Mouse (Mus musculus) heart, postnatal 14 days (tissue): ENCODE measurements at regions not wholly inside any gene's neighbourhood (a gene's known extent, or its start where the extent isn't known, plus 50 kb on each side); places are given as distances from the start of the nearest gene placed in this dataset.

Experiments used
- DNase-seq, 2 experiments: peaks; one replicate each; pipeline ENCODE4 v3.0.0; 2021 to 2022
- intact Hi-C: fragments of 180-260 bp; cut with DNase I; formaldehyde crosslinking; loops from one replicate; pipeline ENCODE4 v1.15.1; 2025

GRCm38 (mm10) chr13:83201931-83202671 is 301.7 kb upstream of the Mef2c start:
- intact Hi-C loops = no loop called here
- DNase-seq = no peak

DNA sequence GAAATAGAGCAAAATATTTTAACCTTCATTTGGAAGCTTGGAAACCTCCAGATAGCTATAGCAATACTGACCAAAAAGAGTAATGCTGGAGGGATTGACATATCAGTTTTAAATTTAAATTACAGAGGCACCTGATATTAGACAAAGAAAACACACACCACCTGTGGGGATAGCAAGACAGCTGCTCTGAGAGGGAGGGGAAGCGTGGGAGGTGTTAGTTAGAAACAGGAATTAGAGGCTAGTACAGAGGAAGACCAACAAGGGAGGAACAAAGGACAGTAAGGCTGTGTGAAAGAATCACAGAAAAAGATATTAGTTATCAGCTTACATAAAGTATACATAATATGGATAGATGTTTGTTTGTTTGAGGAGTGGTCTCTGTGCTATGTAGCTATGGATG is 297.2 kb upstream of the Mef2c start:
- intact Hi-C loops = no loop called here
- no peak for DNase-seq

DNA sequence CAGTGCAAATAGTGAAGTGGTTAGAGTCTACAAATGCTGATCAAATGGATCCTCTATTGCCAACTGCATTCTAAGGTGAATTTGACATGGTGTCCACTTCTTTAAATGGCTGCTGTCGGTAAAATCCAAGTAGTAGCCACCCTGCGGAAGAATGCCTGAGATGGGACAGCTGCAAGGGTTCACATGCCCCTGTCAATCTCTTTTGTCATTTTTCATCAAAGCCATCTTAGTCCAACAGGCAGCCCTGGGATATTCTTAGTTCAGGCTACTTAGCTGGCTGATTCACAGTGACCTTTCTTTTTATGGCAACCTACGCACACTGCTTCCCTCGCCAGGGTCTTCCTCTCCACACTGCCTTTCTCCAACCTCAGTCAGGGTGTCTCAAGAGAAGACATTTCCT is 296.3 kb upstream of the Mef2c start:
- intact Hi-C loops = no loop called here
- DNase-seq = no peak

GRCm38 (mm10) chr13:83208111-83208510 is 295.7 kb upstream of the Mef2c start:
- no peak for DNase-seq
- intact Hi-C loops = no loop called here

DNA sequence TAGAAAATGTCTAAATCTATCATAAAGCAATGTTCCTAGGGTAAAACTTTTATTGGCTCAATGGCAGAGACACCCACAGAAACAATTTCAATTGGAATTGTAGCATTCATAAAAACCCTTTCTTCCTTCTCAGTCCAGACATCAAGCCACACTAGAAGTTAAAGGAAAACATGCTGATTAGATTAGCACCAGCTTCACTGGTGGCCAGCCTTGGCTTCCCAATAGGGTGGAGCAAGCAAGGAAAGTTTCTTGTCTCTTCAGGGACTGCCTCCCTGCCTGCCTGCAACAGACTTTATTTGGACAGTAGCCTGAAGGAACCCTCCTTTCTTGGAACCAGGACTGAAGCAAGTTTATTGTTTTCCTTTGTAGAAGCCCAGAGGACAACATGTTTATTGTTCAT is 289.0 kb upstream of the Mef2c start:
- intact Hi-C loops = no loop called here
- DNase-seq = no peak

- intact Hi-C loops = no loop called here
- no peak for DNase-seq
Measured at GRCm38 (mm10) chr13:83216454-83216853, 287.4 kb upstream of the Mef2c start.

DNA sequence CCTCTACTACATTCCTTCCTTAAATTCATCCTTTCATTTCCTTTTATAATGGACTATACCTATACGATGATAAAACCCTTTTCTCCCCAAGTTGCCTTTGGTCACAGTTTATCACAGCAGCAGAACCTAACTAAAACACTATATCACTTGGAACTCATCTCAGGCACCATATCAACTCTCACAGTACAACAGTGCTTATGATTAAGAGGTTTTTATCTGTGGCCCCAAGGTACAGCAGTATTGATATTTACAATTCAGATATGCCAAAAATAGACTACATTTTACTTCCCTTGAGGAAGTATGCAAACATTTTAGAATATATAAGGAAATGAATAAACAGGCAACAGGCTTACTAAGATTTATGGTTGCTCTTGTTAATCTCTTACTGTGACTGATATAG is 251.4 kb upstream of the Mef2c start:
- intact Hi-C loops = no loop called here
- DNase-seq = no peak

DNA sequence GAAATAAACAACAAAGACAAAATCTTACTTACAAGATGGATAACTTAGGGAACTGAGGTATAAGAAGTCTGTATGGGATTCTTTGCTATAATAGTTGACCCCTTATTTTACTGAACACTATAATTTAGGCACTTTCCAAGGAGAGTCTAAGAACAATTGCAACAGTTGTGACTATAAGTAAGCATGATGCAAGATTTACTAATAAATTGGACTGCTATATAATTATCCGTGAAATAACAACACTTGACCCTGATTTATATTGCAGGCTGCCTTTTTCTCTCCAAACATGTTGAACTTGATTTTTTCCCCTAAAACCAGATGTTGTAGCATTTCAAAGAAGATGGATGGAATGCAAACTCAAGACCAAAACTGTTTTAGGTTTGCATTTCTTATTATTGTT is 237.2 kb upstream of the Mef2c start:
- intact Hi-C loops = no loop called here
- DNase-seq = no peak

GRCm38 (mm10) chr13:83268663-83269062 is 235.2 kb upstream of the Mef2c start:
- no peak for DNase-seq
- intact Hi-C loops = no loop called here

DNA sequence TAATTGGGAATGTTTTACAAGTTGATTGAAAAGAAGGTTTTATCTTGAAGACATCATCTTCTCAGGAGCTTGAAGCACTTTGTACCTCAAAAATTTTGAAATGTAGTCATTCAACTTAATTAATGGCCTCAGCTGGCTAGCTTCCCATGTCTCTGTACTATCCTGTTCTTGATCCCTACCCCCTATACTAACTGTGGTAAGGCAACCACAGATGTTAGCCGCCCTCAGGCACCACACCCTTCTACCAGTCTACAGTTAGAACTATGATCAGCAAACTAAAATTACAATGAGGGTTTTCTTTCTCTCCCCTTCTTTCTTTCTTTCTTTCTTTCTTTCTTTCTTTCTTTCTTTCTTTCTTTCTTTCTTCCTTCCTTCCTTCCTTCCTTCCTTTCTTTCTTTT is 225.1 kb upstream of the Mef2c start:
- intact Hi-C loops = no loop called here
- no peak for DNase-seq

GRCm38 (mm10) chr13:83307696-83308095 is 196.1 kb upstream of the Mef2c start:
- no peak for DNase-seq
- intact Hi-C loops = no loop called here

- no peak for DNase-seq
- intact Hi-C loops = no loop called here
Measured at GRCm38 (mm10) chr13:83328488-83328887, 175.3 kb upstream of the Mef2c start.

GRCm38 (mm10) chr13:83333728-83334127 is 170.1 kb upstream of the Mef2c start:
- intact Hi-C loops = no loop called here
- DNase-seq = no peak

GRCm38 (mm10) chr13:83344611-83345319 is 159.1 kb upstream of the Mef2c start:
- DNase-seq = no peak
- intact Hi-C loops = no loop called here

- intact Hi-C loops = no loop called here
- DNase-seq = no peak
Measured at GRCm38 (mm10) chr13:83355341-83355740, 148.5 kb upstream of the Mef2c start.

- intact Hi-C loops = no loop called here
Measured at GRCm38 (mm10) chr13:83360529-83360928, 143.3 kb upstream of the Mef2c start.

GRCm38 (mm10) chr13:83376097-83376797 is 127.6 kb upstream of the Mef2c start:
- no peak for DNase-seq
- intact Hi-C loops = no loop called here

More at GRCm38 (mm10) chr13:83360529-83360928, 143.3 kb upstream of the Mef2c start:
- DNase-seq = no peak

- intact Hi-C loops = no loop called here
- DNase-seq = no peak
Measured at GRCm38 (mm10) chr13:83378644-83379043, 125.2 kb upstream of the Mef2c start.

DNA sequence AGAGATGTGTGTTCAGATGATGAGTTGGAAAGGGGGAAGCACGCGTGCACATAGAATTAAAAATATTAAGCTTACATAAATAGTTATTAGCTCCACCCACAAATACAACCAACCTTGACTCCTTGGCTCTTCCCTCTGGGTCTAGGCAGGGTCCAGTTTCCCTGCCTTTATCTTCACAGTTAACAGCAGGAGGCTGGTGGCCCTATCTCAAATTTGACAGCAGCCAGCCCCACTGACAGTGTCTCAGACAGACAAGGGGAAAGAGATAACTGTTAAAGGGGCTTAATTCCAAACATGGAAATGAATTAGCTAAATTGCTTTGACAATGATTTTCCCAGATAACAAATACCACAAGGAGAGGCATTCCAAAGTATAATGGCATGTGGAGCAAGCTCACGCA is 121.2 kb upstream of the Mef2c start:
- intact Hi-C loops = no loop called here
- DNase-seq = no peak

- no peak for DNase-seq
- intact Hi-C loops = no loop called here
Measured at GRCm38 (mm10) chr13:83394773-83395172, 109.1 kb upstream of the Mef2c start.

DNA sequence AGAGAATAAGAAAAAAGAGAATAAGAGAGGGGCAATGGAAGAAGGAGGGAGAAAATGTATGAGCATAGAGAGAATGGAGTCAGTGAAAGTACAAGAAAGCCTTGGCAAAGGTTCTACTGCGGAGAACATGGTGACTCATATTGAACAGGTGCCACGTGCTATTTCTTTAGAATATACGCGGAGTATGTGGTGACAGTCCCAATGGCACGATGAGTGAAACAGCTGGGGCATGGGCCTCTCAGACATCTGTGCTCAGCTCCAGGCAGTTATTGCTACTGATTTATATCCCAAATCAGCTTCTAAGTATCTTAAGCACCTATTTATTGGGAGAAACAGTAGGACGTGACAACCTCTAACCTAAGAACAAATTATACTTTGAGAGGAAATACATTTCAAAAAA is 104.5 kb upstream of the Mef2c start:
- no peak for DNase-seq
- intact Hi-C loops = no loop called here
